Mouse (Mus musculus) thymus, postnatal 0 days (tissue): ENCODE data around the gene Cyth3. TPM values are rescaled to one million over a fixed set of nuclear protein-coding genes. Genes with fewer than 3 reads are reported as not detected.

Source experiments
- DNase-seq: peaks from one replicate; pipeline ENCODE4 v3.0.0-alpha.2; 2015; ENCODE audit warnings: low spot score
- polyA plus RNA-seq: library from polyadenylated mRNA; unstranded; fragments of >200 nt; fragmentation: Nextera tagmentation; extraction: Ambion mirVana; gene quantifications from 2 replicates; pipeline ENCODE4 v1.2.1, GENCODE M21; 2015

Gene Cyth3
- 13.8 and 17.2 TPM in 2 replicates for polyA plus RNA-seq

DNA sequence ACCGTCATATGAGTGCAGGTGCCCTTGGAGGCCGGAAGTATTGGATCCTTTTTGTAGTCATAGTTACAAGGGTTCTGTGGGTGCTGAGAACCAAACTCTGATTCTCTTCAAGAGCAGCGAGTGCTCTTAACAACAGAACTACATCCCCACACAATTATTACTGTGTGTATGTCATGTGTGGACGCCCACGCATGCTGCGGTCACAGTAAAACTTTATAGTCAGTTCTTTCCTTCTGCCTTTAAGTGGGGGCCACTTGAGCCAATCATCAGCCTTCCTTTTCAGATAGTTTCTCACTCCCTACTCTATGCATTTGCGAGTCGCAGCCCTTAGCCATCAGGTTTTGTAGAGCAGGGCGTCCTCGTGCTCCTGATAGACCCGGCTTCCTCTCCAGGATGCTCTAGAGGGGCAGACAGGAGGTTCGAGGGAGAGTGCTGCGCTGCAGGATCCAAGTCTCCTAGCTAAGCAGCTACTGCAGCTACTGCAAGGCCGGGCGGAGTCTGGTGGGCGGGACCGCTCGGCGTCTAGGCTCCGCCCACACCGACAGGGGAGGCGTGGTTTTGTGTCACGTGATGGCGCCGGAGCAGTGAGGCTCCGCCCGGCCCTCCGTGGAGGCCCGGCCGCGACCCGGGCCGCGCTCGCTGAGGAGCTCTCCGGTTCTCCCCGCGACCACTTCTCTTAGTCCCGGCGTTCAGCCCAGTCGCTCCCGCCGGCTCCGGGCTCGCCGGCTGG lies at the start of gene Cyth3:
TSS of gene Cyth3 (plus strand) at position 555 of the 730 bp plus-strand sequence.
- peak; percentile 94 for DNase-seq

DNA sequence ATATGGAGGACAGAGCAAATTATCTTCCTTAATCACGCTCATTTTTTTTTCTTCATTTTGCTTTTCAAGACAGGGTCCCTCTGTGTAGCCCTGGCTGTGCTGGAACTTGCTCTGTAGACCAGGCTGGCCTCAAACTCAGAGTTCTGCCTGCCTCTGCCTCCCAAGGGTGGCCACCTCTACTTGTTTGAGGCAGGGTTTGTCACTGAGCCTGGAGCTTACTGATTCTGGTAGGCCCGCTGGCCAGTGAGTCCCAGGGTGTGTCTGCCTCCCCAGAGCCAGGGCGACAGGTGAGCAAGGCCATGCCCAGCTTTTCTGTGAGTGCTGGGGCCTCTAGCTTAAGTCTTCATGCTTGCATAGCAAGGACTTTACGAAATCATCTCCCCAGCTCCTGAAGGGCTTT lies 49.2 kb upstream of the Cyth3 start:
- no peak for DNase-seq

DNA sequence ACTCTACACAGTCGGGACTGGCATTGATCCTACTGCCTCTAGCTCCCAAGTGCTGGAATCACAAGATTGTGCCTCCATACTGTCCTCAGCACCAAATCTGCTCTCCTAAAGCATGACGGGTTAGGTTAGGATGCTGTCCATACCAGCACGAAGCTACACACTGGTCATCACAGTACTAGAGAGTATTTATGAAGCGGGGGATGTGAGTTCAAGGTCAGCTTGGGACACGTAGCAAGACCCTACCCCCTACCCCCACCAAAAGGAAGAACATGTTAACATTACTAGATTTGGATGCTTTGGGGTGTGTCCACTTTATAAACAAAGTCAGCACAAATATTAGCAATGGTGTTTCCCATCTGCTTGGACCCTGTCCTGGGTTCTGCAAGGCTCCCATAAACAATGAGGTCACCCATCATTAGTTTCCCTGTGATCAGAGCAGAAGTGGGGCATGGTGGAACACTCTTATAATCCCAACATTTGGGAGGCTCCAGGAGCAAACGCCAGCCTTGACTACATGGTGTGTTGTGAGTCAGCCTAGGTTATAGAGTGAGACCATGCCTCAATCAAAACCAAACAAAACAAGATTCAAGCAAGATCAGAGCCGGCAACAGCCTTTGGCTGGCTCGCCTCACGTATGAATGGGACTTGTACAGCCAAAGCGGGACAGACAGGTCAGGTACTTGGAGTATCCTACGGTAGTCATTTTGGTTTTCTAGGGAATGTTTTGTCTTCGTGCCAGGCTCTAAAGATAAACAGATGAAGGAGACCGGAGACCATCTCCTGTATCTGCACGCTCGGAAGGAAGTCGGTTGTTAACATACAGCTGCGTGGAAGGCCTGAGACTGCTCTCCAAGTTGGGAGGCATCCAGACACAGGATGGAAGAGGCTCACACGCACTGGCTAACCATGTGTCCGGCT lies 47.7 kb upstream of the Cyth3 start:
- DNase-seq = no peak

DNA sequence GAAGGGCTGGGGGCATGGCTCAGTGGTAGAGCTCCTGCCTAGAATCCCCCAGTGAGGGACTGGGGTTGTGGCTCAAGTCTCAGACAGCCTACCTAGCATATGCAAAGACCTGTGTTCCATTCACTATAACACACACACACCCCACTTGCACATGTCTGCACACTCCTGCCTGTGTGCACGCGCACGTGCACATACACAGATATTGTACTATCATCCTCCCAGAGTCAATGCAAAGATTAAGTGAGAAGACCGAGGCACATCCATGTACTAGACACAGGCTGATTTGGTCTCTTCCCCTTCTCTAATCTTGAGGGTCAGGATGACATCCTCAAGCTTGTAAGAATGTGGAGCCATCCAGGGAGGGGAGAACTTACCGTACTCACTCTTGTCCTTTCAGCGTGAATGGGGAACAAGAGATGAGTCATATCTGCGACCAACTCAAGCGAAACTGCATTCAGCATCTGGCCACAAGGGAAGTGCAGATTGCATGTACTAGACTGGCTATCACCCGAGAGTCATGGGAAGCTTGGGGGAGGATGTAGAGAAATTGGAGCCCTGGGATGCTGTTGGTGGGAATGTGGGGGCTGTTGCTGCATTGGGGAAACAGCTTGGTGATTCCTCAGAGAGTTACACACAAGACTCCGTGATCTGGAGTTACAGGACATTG lies 42.6 kb upstream of the Cyth3 start:
- no peak for DNase-seq

DNA sequence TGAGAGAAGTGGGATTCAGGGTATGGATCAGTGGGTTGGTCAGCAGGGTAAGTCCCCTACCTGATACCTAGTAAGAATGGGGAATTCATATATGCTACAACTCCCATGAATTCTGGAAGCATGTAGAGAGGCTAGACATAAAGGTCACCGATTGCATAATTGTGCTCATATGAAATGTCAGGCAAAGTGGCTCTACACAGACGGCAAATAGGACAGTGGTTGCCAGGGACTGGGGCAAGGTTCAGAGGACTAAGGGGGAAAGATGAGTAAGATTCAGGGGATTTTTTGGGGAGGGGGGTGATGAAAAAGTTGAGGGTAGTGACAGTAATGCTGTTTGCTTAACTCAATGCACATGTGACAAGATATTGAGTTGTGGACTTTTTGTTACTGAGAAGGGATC lies 41.3 kb upstream of the Cyth3 start:
- DNase-seq = no peak

DNA sequence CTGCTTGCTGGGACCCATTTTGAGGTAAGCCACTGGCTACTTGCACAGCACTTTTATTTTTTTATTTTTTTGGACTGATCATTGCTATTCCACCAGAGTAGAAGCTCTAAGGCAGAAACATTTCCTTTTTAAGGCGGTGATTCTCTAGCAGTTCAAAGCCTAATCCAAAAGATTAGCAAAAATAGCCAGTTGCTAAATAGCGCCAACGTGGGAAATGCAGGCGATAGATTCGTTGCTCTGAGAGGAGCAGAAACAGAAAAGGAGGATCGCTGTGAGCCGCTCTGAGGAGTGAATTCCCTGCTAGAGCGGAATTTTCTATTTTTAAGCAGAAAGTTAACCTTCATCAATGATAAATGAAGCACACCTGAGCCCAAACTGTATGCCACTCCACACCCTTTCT lies 40.4 kb upstream of the Cyth3 start:
- DNase-seq = no peak

DNA sequence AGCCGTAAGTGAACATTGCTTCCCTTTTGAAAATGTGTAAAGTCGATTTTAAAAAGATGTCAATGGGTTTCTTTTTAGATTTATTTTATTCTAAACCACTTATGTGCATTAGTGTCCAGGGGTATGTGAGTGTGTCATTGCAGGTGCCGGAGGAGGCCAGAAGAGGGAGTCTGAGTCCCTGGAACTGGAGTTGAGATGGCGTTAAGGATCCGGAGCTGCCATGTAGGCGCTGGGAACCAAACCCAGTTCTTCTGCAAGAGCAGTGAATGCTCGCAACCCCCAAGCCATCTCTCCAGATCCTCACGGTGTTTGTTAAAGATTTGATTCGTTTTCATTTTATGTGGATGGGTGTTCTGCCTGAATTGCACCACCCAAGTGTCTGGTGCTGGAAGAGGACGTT lies 39.2 kb upstream of the Cyth3 start:
- no peak for DNase-seq

DNA sequence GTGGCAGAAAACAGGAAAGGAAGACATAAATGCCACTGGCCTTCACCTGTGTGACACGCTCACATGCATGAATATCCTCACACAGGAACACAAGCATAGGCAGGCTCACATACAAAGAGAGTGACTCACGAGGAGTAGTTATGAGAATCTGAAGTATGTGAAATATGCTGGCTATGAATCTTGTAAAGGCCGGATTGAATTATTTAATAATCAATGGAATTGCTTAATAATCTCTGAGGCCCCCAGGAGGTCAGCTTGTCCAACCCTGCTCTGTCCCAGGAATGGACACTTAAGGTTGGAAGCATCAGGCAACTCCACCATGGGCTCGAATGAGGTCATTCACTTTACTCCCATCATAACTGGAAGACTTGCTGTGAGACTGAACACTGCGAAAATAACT lies 37.3 kb upstream of the Cyth3 start:
- no peak for DNase-seq

DNA sequence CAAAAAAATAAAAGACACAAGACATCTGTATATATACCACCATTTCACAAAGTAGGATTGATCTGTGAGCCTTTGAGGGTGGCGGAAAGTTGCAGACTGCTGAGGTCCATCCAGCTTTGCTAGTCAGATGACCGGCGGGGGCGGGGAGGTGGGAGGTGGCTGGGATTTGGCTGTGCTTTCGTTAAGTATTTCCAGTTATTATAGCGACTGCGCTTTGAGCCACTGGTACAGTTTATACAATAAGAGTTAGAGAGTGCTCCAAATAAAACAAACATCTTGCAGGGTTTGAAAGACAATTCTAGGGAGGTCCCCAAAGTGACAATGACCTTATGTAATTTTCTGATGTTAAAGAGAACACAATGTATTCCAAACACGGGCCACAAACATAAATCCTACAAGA lies 35.9 kb upstream of the Cyth3 start:
- no peak for DNase-seq

DNA sequence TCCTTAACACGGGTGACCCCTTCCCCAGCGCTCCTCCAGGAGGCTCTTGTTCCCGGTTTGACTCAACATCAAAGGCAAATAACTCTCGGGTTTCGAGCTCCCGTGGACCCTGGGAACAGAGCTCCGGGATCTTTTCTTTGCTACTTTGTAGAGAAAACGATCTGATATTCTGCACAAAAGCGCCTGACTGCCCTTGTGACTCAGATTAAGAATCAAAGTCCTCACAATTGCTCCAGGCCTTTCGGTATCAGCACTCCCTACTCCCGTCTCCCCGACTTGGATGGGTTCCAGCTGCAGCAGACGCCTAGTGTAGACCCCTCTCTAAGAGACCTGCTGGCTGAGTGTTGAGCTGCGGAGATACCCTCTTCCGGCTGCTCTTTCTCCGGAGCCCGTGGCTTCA lies 33.1 kb upstream of the Cyth3 start:
- DNase-seq = no peak

DNA sequence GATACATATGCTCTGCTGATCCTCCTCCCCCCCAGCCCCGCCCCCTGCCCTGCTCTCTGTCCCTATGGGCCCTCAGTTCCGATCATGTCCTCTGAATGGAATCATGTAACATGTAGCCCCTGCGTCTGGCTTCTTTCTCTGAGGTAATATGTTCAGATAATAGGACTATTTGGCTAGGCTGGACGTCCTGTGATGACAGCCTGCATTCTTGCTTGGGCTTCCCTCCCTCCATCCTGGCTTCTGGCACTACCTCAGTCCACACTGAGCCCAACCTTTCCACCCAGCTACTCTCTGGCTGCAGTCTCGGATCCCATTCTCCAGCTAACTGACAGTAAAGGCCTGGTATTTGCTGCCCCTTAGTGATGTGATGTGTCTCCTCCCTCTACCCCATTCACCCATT lies 29.3 kb upstream of the Cyth3 start:
- DNase-seq = no peak

DNA sequence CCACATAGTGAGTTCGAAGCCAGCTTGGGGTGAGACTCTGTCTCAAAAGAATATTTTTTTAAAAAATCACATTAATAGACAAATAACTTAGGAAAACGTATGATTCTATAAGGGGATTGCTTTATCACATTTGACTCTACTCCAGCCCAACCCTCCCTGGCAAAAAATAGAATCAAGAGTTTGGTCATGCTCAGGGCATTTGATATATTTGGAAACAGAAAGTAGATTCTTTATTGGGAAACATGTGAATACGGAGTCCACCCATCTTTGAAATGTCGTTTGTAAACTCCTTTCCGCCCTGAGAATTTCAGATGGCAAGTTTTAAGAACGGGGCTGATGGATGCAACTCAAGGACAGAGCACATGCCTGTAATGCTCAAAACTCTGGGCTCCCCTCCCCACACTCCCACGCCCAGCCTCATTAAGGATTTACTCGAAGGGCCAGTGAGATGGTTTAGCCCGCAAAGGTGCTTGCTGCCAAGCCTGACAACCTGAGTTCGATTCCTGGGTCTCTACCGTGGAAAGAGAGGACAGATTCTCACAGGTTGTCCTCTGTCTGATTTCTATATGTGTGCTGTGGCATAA lies 28.6 kb upstream of the Cyth3 start:
- no peak for DNase-seq

DNA sequence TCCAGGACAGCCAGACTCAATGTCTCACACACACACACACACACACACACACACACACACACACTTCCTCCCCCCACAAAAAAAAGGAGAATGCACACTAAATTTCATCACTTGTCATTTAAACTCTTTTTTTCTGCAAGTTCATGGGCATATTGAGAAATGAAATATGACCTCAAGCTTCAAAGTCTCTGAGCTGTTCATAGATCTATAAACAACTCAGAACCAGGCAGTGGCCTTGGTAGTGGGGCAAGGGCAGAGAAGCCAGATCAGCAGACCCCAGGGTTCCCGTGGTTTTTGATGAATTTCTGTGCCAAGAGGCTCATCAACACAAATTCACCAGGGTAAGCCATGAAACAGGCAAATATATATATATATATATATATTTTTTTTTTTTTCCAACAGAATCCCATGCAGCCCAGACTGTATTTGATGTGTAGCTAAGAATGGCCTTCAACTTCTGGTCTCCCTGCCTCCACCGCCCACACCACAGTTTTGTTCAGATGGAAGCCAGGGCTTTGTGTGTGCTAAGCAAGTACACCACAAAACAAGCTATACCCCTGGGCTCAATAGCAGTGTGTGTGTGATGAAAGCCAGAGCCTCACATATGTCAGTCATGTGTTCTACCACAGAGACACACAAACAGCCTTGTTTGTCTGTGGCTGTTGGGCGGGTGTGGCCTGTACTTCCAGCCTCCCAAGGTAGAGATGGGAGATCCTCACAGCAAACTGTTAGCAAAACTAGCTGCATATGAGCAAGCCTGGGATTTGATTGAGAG lies 27.8 kb upstream of the Cyth3 start:
- no peak for DNase-seq

DNA sequence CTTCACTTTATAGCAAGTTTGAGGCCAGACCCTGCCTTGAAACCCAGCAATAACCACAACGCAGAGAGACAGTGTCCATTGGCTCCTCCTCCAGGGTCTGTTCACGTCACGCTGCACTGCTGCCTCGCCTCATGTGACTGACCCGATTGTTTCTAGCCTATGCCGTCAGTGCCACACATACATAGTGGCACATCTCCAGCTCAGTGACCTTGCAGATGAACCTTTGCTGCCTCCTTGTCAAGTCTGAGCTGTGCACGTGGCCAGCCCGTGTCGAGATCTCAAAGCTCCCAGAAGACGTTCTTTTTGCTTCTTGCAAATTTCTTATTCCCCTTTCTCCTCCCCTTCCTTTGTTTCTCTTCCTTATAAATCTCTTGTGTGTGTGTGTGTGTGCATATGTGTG lies 20.2 kb upstream of the Cyth3 start:
- DNase-seq = no peak

DNA sequence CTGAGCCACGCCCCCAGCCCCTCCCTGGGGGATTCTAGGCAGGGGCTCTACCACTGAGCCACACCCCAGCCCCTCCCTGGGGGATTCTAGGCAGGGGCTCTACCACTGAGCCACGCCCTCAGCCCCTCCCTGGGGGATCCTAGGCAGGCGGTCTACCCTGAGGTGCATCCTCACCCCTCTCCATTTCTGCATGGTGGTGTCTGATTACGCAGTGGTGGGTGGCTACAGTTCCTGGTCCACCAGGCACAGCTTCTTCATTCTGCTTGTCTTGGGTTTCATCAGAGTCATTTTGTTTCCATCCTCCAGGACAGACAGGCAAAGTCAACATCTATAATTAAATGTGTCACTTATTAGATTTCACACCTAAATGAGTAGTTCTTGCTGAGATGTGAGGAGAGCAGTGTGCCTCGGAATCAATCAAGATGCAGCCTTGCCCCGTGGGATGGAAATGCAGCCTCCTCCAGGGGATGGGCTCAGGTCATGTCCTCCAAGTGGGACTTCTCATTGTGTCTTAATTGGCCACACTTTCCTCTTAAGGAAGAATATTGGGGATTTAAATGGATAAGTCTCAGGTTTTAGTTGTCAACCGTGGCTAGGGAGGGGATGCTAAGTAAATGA lies 18.0 kb upstream of the Cyth3 start:
- no peak for DNase-seq

DNA sequence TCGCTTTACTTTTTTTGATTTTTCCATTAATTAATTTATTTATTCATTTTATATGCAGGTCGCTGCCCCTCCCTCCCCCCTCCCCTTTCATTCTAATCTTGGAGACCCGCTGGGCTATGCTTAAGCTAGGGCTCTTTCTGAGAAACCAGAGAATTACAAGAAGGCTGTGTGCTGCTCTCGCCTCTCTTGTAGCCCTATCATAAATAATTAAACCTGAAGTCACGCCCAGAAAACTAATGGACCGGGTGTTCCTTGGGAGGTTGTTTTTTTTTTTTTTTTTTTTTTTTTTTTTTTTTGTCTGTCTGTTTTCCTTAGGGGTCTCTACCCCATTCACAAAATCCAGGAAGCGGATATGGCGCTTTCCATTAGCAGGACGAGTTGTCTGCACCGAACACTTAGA lies 15.5 kb upstream of the Cyth3 start:
- DNase-seq = no peak

DNA sequence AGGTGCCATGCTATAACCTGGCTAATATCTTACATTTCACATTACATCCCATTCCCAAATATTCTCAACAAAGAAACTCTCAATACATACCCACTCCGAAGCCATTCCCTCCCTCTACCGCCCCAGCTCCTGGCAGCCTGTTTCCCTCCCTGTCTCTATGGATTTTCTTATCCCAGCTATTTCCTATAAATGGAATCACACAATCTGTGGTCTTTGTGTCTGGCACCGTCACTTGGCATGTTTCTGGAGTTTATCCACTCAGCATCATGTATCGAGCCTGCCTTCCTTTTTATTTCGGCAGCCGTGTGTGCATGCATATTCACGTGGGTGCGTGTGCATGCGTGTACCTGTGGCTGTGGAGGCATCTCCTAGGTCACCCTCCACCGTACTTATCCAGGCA lies 14.1 kb upstream of the Cyth3 start:
- no peak for DNase-seq

DNA sequence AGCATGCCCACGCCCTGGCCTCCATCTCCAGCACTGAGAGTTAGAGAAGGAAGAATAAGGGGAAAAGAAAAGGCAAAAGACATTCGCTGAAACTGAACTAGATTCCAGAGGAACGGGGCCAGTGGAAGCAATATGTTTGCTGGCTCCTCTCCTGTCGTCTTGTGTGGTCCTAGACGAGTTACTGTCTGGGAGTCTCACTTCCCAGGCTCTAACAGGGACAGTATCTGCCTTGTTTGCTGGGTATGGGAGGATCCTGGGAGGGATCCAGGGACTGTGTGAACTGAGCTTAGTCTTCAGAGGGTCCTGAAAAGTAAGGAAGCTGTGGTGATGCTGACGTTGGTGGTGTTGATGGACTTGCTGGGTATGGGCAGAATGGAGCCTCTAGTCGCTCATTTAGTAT lies 10.3 kb upstream of the Cyth3 start:
- no peak for DNase-seq

DNA sequence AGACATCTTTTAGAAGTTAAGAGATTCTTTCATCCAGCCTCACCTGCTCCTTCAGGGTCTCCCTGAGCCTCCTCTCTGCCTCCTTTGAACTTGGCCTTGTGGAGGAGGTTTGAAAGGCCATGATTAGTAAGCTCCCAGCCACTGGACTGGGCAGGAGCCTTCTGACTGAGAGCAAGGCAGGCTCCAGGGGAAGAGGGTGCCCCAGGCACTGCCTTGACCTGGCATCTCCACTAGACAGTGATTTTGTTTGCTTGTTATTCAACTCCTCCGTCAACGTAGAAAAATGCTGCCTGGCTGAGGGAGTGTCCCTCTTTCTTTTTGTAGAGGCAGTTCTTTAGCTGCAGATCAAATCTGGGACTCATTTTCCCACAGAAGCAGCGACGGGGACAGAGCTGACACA lies 9.0 kb upstream of the Cyth3 start:
- no peak for DNase-seq

DNA sequence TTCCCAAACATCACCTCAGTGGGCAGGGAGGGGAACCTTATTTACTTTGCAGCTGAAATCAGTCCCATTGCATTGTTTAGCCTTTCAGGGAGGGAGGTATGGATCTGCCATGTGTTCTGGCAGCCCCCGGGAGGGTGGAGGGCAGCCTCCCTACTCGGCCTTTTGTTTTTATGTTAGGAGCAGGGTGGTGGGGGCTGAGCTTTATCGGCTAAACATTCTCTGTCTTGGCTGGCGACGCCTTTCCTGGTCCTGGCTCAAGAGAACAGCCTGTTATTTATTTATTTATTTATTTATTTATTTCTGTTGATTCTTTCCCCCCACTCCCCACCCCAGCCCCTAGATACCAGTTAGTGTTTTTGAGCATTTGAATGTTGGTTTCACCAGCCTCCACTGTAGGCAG lies 7.7 kb upstream of the Cyth3 start:
- DNase-seq = no peak

DNA sequence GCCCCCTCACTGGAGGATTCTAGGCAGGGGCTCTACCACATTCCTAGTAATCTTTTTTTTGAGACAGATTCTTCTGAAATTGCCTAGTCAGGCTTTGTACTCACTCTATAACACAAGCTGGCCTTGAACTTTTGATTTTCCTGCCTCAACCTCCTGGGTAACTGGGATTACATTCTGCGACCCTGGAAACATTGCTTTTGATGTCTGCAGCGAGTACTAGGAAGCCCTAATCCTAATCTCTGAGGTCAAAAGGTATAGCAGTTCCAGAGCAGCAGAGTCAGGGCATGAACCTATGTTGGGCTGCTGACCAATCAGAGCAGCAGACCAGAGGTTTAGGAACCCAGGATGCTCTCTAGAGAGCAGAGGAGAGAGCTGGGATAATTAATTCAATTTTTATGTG lies 6.9 kb upstream of the Cyth3 start:
- DNase-seq = no peak
